Mouse (Mus musculus) gastrocnemius, postnatal 10 days (tissue): ENCODE data around the gene Zbtb46. TPM values are rescaled to one million over a fixed set of nuclear protein-coding genes. Genes with fewer than 3 reads are reported as not detected.

Source experiments
- DNase-seq: peaks from one replicate; pipeline ENCODE4 v3.0.0; 2021; ENCODE audit warnings: mixed read lengths
- total RNA-seq, 2 experiments: library from RNA; stranded (reverse); gene quantifications; 2 replicates each; pipeline ENCODE4 v1.2.3; 2021

The Zbtb46 gene
- total RNA-seq, 2 experiments from 2014 or later = 5.8 to 8.4 TPM

DNA sequence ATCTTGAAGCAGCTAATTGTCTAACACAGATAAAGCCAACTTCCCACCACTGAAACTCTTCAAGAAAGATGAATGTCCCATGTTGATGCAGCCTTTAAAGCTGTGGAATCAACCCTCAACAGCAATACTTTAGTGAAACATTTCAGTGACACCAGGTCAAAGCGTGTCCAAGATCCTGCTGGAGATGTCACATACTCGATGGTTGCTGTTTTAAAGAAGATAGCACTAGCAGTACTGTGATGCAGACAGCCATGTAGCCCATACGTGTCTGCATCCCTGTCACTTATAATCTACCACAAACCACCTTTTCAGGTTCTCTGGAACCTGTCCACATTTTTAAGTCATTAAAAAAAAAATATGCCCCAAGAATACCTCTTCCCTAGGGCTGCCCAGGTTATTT, 55.5 kb downstream of the Zbtb46 start:
- no peak for DNase-seq

DNA sequence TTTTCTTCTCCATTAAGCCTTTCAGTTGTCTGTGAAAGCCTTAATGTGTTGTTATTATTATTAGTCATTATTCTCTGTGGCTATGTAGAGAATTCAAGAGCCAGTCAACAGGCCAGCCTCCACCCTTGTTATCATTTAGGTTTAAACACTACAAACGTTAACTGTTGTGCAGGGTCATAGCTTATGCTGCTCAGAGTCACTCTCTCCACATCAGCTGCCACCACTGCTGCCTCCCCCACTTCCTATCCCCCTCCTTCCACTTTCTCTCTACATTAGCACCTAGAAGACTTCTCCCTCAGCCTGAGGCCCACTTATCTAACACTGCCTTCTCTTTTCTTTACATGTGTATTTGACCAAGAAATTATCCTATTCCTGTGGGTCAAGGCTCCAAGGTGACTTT, 57.7 kb downstream of the Zbtb46 start:
- DNase-seq = no peak

DNA sequence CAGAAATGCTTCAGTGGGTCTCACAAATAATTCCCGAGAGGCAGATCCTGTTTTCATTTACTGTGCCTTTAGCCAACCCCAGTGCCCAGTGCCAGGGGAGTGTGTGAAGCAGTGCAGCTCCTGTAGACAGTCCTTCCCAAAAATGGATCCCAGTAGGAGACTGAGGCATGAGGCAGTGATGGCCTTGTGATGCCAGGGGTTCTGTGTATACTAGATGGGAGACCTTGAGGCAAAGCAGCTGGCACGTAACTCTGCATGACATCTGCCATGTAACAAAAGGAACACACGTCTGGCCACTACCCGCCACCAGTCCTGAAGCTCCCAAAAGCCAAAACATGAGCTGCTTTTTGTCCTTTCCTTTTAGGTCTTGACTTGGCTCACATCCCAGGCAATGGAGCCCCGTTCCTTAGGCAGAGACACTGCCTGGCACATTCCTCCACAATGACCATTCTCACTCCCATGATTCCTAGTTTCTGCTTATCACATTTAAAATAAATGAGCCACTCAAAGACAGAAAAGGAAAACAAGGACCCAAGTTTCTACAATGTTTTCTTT, 61.9 kb downstream of the Zbtb46 start:
- no peak for DNase-seq

DNA sequence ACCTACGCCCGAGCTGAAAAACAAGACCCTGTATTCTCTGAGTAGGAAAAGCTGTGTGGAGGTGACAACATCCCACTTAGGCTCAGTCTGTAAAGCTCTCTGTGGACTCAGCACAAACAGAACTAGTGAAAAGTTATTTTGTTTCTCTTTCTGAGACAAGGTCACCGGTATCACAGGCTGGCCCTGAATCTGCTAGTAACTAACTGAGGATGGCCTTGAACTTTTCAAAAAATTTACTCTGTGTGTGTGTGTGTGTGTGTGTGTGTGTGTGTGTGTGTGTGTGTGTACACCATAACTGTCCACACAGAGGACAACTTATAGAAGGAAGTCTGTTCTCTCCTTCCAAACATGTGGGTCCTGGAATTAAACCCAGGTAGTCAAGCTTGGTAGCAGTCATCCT, 65.1 kb downstream of the Zbtb46 start:
- no peak for DNase-seq

DNA sequence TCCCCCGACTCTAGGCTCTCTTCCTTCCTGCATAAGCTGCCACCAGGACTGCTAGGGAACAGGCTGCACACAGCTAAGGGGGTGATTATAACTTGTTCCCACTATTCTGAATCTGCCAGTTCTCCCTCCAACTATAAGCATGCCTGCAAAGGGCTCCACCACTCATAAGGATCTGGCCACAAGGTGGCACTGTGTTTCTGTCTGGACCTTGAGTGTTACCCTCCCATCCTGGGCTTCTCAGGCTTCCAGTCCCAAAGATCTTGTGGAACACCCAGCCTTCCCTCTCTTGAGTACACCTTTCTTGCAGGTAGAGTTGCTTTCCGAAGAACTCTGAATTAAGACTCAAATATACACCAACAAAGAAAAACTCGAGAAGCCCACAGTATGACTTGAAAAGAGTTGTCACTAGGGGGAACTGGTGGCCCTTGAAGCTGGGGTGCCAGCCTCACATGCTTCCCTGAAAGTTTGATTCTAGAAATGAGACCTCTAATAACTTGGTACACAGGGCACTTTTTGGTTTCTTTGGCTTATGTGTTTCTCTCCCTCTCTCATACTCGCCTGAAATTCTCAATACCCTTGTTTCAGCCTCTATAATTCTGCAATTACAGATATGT, 66.5 kb downstream of the Zbtb46 start:
- peak; percentile 90 for DNase-seq

DNA sequence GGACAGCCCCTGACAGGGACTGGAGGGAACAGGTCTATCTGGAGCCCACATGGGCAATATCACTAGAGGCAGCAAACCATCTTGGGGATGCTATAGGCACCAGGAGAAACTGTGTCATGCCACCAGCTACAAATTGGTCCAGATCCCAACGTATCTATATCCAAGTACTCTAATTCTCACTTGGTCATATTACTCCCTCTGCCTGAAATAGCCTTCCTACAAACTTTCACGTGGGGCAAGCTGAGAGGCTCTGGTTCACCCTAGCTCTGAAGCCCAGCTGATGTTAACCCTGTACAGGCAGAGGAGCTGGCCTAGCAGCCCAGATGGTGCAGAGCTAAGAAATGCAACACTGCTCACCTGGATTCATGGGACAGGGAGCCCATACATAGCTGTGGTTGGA, 67.7 kb downstream of the Zbtb46 start:
- DNase-seq = no peak

DNA sequence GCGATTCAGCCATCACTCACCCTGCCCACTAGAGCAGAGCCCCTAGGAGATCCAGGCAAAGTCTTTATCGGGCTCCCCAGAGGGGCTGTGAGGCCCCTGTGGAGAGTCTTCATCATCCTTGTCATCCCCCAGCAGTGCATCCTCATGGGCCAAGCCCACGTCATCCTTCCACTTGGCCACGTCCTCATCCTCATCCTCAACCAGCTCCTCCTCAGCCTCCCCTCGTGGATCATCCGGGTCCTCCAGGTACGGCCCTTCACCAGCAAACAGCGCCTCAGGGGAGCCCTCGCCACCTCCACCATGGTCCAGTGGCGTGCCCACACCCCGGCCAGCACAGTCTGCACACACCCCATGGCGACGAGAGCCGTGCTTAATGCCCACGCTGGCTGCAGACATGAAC, 68.2 kb downstream of the Zbtb46 start:
- DNase-seq = no peak

DNA sequence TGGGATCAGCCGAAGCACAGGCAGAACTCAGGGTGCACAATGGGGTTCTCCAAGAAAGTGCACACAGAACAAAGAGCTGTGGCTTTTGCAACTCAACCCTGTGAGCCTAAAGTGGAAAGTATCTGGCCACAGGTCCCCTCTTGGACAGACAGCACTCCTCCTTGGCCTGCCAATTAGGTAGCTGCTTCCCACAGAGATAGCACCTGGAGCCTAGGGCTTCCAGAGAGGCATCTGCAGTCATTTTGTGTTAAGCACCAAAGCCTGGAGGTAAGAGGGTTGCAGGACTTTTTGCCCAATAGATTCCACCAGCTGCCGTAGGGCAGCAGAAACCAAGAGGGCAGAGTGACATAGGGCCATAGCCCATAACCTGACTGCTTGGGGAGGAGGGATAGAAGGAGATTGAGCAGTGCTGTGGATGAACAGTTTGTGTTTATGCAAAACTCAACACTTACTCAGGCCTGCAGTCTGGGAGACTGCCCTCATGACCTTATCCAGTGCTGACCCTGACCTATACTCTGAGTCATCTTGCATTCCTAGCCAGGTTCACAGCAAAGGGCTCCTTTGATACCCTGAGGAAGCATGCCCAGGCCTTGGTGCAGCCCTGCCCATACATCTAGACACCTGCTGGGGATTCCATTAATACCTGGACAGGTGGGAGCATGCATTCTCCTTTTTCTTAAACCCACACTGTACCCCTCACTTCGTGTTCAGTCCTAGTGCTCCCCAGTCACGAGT, 68.9 kb downstream of the Zbtb46 start:
- no peak for DNase-seq

DNA sequence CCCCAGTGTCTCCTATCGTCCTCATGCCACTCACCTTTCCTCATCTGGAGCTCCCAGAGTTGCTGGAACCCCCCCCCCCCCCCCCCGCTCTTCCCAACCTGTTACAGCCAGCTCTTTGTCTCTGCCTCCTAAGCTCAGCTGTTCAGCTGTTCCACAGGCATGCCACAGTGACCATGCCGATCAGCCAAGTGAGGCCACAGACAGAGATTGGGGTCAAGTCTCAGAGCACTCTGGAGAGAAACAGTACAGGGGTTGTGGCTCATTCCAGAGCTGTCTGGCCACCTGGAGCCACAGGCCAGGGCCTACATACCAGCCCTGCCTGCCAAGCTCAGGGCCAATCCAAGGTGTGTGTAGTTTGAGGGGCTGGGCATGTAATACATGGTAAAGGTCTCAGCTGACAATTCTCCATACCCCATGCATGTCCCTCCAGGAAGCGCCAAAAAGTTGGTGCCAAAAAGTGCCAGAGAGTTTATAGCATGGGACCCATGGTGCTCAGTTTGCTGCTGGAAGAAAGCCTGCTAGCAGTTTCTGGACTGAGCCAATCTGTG, 72.5 kb downstream of the Zbtb46 start:
- no peak for DNase-seq

DNA sequence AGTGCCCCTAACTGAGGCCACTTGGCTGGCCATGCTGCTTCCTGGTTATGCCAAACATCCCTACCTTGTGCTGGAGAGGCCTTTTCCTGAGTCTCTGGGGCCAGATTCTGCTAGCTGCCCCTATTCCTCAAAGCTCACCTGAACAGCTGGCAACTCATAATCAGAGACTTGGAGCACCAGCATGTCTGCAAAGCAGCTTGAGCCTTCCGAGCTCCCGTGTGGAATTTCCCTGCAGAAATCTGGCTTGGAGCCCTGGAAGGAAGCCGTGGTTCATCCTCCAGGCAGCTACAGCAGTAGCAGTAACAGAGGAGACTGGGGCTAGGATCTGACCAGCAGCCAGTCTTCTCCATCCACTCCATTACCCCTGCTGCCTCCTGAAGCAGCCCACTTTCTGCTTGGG, 73.3 kb downstream of the Zbtb46 start:
- peak; percentile 72 for DNase-seq

DNA sequence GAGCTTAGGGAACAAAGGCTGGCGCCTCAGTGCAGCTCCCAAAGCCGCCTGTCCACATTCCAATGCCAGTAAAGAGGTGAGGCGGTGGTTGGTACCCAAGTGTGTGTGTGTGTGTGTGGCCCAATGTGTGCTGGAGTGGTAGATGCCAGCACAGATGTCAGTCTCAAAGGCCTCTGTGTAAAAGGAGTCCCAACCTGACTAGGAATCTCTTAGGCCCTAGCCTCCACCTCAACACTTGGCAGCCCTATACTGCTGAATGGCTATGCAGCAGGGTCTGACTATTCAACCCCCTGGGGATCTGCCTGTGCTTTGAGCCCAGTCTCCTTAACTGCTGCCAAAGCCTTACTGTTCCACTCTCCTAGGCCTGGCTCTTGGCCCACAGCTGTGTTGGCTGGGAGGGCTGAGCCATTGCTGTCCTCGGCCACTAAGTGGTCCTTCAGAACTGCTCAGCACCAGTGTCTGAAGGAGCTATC, 74.3 kb downstream of the Zbtb46 start:
- DNase-seq = peak; percentile 77

DNA sequence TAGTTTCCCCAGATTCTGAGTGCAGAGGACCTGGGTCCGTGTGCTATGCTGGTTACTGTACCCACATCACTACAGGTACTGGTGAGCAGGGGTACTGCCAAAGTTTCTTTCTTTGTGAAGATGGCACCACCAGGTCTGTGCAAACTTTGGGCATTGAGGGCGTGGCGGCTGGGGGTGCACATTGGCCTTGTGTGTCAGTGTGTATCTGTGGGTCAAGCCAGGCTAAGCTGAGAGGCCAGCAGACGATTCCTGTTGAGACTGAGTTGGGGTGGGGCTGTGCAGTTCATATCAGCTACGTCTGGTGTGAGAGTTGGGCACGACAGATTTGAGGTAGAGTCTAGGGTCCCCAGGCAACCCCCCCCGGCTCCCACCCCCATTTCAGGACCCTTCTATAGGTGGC, 74.8 kb downstream of the Zbtb46 start:
- no peak for DNase-seq

DNA sequence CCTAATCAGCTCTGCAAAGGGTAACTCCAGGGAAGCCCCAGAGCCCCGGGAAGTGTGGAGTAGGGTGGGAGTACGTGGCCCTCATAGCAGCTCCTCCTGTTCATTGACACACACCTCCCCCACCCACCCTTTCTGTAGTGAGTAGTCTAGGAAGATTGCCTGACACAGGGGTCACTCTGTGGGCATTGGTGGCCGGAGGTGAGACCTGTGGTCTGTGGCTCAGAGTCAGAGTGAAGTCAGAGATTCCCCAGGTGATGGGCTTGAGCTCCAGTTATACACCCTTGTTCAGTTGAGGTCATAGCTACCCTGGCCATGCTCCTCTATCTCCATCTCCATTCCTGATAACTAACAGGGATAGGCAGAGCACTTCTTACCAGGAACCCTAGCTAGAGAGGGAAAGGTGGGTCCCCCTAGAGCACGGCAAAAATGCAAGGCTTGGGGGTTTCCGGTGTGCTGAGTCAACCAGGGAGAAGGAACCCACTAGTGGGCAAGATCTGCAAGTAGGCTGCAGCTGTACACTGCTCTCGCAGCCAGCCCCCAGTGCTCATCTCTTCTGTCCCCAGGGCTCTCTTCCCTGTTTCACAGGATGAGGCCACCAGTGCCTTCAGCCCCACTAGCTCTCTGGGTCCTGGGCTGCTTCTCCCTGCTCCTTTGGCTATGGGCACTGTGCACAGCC, 77.5 kb downstream of the Zbtb46 start:
- no peak for DNase-seq

DNA sequence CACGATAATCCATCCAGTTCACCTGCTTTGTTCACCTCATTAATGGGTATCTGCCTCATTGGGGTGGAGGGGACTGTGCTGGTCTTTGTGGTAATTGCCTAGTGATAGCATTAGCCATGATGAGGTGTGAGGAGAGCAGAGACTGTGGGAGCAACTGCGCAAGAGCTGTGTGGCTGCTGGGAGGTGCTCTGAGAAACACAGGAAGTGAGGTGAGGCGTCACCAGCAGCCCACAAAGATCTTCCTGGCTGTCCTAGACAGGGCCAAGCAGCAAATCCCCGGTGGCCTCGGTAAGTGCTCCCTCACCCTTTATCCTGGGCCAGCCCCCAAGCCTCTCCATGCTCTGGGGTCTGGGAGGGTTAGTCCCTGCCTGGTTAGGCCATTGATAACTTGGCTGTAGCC, 78.1 kb downstream of the Zbtb46 start:
- DNase-seq = no peak

DNA sequence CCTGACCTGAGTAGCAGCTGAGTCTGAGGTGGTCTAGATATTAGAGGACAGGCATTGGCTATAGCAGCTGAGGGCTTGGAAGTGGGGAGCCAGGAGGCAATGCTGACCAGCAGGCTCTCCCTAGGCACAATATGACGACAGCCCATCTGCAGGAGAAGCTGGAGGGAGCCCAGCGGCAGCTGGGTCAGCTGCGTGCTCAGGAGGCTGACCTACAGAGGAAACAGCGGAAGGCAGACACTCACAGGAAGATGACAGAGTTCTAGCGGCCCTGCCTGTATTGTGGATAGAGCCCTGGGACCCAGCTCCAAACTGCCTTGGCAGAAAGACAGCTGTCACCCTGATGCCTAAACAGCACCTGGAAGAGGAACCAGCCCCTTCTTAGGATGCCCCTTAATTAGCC, 79.0 kb downstream of the Zbtb46 start:
- DNase-seq = no peak

DNA sequence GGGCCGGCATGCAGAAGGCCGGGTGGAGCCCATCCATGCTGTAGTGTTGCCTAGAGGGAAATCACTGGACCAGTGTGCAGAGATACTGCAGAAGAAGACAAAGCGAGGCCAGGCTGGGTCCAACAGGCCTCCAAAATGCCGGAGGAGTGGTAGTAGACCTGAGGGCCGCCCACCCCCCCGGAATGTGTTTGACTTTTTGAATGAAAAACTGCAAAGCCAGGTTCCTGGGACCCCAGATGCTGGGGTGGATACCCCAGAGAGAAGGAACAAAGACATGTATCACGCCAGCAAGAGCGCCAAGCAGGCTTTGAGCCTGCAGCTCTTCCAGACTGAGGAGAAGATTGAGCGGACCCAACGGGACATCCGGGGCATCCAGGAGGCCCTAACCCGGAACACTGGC, 79.4 kb downstream of the Zbtb46 start, which contains the start of gene Lime1:
TSS of gene Lime1 (plus strand) at position 301 of the 400 bp plus-strand sequence.
- no peak for DNase-seq

DNA sequence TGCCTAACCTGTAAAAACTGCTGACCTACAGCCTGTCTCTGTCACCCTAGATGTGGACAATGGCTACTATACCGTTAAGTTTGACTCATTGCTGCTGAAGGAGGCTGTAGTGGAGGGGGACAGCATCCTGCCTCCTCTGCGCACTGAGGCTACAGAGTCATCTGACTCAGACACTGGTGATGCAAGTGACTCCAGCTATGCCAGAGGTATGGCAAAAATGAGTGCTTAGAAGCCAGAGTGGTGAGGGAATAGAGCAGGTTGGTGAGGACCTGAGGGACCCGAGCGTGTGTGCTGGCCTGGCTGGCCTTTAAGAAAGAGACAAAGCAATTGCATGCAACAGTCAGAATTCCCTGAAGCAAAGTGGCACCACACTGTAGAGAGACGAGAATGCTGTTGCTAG, 80.5 kb downstream of the Zbtb46 start:
- no peak for DNase-seq

DNA sequence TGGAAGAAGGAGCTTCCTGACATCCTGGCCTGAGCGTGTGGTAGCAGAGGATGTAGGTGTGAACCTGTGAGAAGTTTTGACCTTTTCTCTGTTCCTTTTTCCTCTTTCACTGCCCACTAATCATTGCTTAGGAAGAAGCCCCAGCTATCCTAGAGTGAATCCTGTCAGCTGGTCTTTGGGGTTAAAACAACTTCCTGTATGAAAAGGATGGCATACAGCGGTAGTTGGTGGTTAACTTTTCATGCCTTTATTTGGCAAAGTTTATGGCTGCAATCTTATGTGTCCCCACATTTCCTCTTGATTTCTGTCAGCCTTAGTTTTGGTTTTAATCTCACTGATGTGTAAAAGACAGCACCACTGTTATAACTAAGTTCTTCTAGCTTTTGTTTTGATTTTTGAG, 82.0 kb downstream of the Zbtb46 start:
- no peak for DNase-seq

DNA sequence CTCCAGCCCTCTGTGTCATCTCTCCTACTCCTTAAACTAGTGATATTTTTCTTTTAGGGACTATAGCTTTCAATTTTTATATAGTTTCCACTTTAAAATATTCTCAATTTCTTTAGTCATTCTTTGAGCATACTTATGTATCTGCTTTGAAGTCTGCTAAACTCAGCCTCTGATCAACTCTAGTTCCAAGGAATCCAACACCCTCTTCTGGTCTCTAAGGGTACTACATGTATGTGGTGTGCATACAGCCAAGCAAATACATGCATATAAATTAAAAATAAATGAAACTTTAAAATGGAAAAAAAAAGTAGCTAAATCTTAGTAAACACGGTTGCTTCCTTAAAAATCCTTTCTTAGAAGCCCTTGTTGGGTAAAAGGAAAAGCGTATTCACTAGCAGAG, 83.4 kb downstream of the Zbtb46 start:
- DNase-seq = no peak

DNA sequence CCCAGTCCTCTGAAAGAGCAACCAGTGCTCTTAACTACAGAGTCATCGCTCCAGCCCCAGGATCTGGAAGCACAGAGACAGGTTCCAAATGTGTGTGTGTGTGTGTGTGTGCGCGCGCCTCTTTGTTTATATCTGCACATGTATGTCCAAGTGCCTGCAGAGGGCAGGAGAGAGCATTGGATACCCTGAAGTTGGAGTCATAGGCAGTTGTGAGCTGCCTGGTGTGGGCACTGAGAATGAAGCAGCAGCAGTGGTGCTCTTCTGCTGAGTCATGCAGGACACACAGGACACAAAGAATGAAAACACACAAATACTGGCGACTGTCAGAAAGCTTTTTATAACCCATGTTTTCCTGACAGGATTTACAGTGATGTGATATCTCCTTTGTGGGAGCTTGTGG, 89.2 kb downstream of the Zbtb46 start:
- DNase-seq = no peak

DNA sequence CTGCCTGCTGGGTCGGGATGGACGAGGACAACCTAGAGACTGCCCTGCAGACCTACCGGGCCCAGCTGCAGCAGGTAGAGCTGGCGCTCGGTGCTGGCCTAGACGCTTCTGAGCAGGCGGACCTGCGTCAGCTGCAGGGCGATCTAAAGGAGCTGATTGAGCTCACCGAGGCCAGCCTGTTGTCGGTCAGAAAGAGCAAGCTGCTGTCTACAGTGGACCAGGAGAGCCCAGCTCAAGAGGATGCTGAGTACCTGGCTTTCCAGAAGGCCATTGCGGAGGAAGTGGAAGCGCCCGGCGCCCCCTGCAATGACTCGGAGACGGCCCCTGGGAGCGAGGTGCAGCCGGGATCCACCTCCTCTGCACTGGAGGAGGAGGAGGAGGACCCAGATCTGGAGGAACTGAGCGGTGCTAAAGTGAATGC, 93.6 kb downstream of the Zbtb46 start:
- peak; percentile 29 for DNase-seq

DNA sequence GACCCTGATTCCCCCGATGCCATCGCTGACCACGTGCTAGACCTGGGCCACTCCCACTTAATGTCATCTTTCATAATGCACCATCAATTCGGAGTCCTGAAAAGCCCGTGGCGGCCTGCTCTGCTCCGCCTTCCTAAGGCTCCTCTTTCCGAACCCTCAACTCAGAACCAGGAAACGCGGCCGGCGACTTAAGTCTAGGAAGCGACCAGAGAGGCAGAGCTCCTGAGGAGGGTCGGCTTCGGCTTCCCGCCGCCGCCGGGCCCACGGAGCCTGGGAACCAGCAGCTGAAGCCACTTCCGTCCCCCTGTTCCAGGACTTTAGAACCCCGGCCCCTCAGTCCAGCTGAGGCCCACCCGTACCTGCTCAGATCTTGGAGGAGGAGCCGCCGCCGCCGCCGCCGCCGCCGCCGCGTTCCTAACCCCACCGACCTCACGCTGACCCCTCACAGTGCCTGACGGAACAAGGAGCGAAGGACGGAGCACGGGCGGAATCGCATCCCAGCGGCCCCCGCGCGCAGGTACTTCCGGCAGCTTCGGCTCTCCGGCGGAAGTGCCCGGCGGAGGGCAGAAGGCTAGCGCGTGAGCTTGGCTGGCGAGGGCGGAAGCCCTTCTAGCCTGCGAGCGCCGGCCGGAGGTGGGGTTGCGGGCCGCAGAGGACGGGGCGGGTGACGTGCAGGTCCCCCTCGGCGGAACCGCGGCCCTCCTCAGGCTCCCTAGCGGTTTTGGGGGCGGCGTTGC, 94.2 kb downstream of the Zbtb46 start, which contains the start of the genes Zgpat and Arfrp1:
TSS of gene Zgpat (plus strand) at position 69 of the 737 bp plus-strand sequence.
TSS of gene Arfrp1 (minus strand) at position 545 of the 737 bp plus-strand sequence.
- peak; percentile 89 for DNase-seq
